Mouse (Mus musculus): ENCODE measurements at regions not wholly inside any gene's neighbourhood (a gene's known extent, or its start where the extent isn't known, plus 50 kb on each side); places are given as distances from the start of the nearest gene placed in this dataset.

DNA sequence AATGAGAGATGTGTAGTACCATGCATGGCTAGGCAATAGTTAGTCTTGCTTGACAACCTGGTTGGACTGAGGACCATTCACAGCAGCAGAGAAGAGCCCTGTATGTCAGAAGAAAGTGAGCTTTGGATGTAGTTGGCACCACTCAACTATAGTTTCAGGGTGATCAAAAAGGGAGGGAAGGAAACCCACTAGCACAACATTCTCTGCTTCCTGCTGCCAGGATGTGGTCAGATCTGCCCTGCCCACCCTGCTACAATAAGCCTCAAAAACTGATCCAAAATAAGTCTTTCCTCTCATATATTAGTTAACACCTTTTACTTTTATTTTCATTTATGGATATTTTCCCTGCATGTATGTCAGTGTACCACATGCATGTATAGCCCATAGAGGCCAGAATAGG lies 203.7 kb upstream of the Gm10131 start:
- DNase-seq = no peak
- H3K36me3 ChIP-seq (ENCODE audit: control insufficient read depth, insufficient read depth, low read length) = no peaks in the 10 kb centered on the region
- TF ChIP-seq POLR2A (IDR thresholded peaks at IDR 0.05; ENCODE audit: low read depth, low read length) (no peak), CTCF (conservative IDR thresholded peaks at IDR 0.05; ENCODE audit: insufficient read depth, insufficient read length, low read depth, low read length) (no peak)
- no peaks in the 10 kb centered on the region for H3K4me1 ChIP-seq (ENCODE audit: control insufficient read depth, insufficient read depth, low read length)
- H3K4me3 ChIP-seq (ENCODE audit: insufficient read depth, low read depth, low read length) = no peak overlapping the region
- no peak overlapping the region for H3K27ac ChIP-seq (ENCODE audit: insufficient read depth, low read depth, low read length)
- no peaks in the 10 kb centered on the region for H3K27me3 ChIP-seq (replicated peaks; ENCODE audit: control insufficient read depth, insufficient read depth, low read length)

DNA sequence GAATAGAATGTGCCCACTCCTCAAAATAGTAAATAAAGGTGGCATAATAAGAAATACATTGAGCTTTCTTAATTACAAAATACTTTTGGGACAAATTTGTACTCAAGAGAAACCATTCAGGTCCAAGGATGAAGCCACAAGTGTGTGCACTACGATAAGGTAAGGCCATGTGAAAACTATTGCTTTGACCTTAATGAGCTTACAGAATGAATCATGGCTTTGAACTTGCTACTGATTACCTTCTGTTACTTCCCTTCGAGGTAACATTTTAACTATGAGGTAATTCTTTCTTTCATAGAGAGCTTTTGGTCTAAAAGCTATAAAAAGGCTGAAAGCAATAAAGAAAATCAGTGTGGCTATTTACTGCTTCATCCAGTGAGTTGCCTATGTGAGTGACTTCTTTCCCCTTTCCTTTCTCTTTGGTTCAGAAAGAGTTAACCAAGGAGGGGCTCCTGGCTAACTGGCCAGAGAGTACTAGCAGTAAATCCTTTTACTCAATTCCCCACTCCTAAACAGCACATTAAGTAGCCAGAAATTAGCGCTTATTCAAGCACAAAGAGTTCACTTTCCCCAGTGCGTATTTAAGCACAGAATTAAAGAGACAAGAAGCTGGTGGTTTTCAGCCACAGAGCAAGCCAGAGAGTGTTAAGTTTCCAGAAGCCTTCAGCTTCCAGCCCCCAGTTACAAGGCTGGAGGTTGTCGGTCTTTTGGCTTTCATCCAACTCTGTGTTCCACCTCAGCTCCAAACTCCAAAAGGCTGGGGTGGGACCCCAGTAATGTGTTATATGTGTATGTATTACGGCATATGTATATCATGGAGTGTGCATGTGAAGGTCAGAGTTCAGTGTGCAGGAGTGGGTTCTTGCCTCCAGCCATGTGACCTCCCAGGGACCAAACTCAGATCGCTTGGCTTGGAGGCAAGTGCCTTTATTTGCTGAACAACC lies 194.3 kb upstream of the Gm10131 start:
- Histone ChIP-seq H3K4me3 (ENCODE audit: insufficient read depth, low read depth, low read length) (no peak overlapping the region), H3K4me1 (ENCODE audit: control insufficient read depth, insufficient read depth, low read length) (no peaks in the 10 kb centered on the region), H3K27me3 (replicated peaks; ENCODE audit: control insufficient read depth, insufficient read depth, low read length) (no peaks in the 10 kb centered on the region), H3K27ac (ENCODE audit: insufficient read depth, low read depth, low read length) (no peak overlapping the region), H3K36me3 (ENCODE audit: control insufficient read depth, insufficient read depth, low read length) (no peaks in the 10 kb centered on the region)
- DNase-seq = no peak
- TF ChIP-seq CTCF (conservative IDR thresholded peaks at IDR 0.05; ENCODE audit: insufficient read depth, insufficient read length, low read depth, low read length) (no peak), POLR2A (IDR thresholded peaks at IDR 0.05; ENCODE audit: low read depth, low read length) (no peak)
- WGBS = 21% methylated on average over 7 of the region's 7 CpGs

DNA sequence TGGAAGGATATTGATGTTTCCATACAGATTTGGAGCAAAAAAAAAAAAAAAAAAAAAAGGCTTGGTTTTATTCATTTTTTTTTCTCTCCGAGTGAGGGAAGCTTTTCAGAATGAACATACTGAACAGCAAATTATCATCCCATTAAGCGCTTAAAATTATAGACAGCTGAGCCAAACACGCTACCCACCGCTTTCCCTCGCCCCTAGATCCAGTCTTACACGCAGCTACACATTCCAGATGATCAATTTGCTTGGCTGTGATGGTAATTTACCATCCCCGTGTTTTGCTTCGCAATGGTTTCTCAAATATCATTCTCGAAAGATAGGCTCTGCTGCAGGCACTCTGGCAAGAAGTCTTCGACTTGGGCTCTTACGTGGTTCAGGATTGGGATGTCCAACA lies 192.3 kb upstream of the Gm10131 start:
- WGBS = 90% methylated on average over 11 of the region's 11 CpGs
- no peak for DNase-seq
- H3K4me1 ChIP-seq (ENCODE audit: control insufficient read depth, insufficient read depth, low read length) = no peaks in the 10 kb centered on the region
- no peaks in the 10 kb centered on the region for H3K27me3 ChIP-seq (replicated peaks; ENCODE audit: control insufficient read depth, insufficient read depth, low read length)
- H3K4me3 ChIP-seq (ENCODE audit: insufficient read depth, low read depth, low read length) = no peak overlapping the region
- no peaks in the 10 kb centered on the region for H3K36me3 ChIP-seq (ENCODE audit: control insufficient read depth, insufficient read depth, low read length)
- TF ChIP-seq POLR2A (IDR thresholded peaks at IDR 0.05; ENCODE audit: low read depth, low read length) = no peak
- no peak for TF ChIP-seq CTCF (conservative IDR thresholded peaks at IDR 0.05; ENCODE audit: insufficient read depth, insufficient read length, low read depth, low read length)
- no peak overlapping the region for H3K27ac ChIP-seq (ENCODE audit: insufficient read depth, low read depth, low read length)

DNA sequence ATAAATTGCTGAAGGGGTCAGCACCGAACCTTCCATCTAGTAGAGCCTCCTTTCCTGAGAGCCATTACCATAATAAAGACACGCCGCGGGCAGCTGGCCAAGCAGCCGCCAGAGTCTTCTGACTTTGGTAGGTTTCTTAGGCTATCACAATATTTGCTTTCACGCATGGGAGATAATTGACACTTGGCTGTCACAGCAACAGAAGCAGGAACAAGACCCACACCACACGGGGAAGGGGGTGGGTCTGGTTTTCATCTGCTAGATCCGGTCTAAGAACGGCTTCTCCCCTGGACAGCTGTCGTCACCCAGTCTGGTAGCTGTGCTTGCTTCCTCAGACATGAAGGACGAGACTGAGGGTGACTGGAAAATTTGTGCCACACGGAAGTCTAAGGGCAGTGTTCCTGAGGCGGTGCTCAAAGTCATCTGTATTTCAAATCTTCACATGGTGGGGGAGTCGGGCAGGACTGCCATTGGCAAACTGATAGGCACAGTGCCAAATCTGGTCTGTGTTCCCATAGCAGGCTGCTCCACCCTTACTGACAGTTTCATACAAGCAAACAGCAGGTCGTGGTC lies 188.9 kb upstream of the Gm10131 start:
- TF ChIP-seq CTCF (conservative IDR thresholded peaks at IDR 0.05; ENCODE audit: insufficient read depth, insufficient read length, low read depth, low read length) = no peak
- TF ChIP-seq POLR2A (IDR thresholded peaks at IDR 0.05; ENCODE audit: low read depth, low read length) = no peak
- no peak overlapping the region for H3K4me3 ChIP-seq (ENCODE audit: insufficient read depth, low read depth, low read length)
- H3K36me3 ChIP-seq (ENCODE audit: control insufficient read depth, insufficient read depth, low read length) = no peaks in the 10 kb centered on the region
- peak; percentile 18 for DNase-seq
- H3K4me1 ChIP-seq (ENCODE audit: control insufficient read depth, insufficient read depth, low read length) = no peaks in the 10 kb centered on the region
- no peak overlapping the region for H3K27ac ChIP-seq (ENCODE audit: insufficient read depth, low read depth, low read length)
- no peaks in the 10 kb centered on the region for H3K27me3 ChIP-seq (replicated peaks; ENCODE audit: control insufficient read depth, insufficient read depth, low read length)
- WGBS = 13% methylated on average over 15 of the region's 15 CpGs

DNA sequence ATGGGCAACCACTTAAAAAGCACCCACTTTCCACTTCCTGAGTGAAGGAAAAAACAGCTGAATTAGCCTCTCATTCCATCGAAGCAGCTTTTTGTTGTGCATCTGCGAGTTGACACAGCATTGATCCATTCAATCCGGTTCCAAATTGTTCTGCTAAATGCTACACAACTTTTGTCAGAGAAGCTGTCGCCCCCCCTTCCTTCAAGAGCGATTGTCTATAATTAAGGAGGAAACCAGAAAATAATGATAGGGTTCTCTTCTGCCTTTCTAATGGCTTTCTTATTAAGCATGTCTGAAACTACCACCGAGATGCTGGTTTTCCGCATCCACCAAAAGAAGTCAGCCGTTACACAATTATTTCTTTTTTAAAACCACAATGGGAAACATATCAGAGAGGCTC lies 183.2 kb upstream of the Gm10131 start:
- Histone ChIP-seq H3K4me3 (ENCODE audit: insufficient read depth, low read depth, low read length) (no peak overlapping the region), H3K27me3 (replicated peaks; ENCODE audit: control insufficient read depth, insufficient read depth, low read length) (no peaks in the 10 kb centered on the region), H3K36me3 (ENCODE audit: control insufficient read depth, insufficient read depth, low read length) (no peaks in the 10 kb centered on the region), H3K27ac (ENCODE audit: insufficient read depth, low read depth, low read length) (no peak overlapping the region), H3K4me1 (ENCODE audit: control insufficient read depth, insufficient read depth, low read length) (no peaks in the 10 kb centered on the region)
- no peak for TF ChIP-seq CTCF (conservative IDR thresholded peaks at IDR 0.05; ENCODE audit: insufficient read depth, insufficient read length, low read depth, low read length)
- TF ChIP-seq POLR2A (IDR thresholded peaks at IDR 0.05; ENCODE audit: low read depth, low read length) = no peak
- DNase-seq = no peak
- WGBS = 93% methylated on average over 8 of the region's 8 CpGs

DNA sequence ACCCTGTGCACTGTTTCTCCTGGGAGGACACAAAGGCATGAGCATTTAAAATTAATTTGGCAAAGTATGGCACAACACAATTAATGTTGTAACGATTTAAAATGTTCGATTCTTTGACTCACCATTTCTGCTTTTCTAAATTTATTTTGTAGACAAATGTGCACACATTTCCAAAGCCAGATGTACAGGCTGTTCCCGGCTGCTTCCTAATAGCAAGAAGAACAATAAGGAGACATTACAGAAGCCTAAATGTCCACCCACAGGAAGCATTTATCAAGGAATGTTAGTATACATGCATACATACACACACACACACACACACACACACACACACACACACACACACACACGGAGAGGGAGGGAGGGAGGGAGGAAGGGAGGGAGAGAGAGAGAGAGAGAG lies 179.1 kb upstream of the Gm10131 start:
- no peak overlapping the region for H3K27ac ChIP-seq (ENCODE audit: insufficient read depth, low read depth, low read length)
- TF ChIP-seq CTCF (conservative IDR thresholded peaks at IDR 0.05; ENCODE audit: insufficient read depth, insufficient read length, low read depth, low read length) (no peak), POLR2A (IDR thresholded peaks at IDR 0.05; ENCODE audit: low read depth, low read length) (no peak)
- no peaks in the 10 kb centered on the region for H3K27me3 ChIP-seq (replicated peaks; ENCODE audit: control insufficient read depth, insufficient read depth, low read length)
- 62% methylated on average over 4 of the region's 4 CpGs for WGBS
- DNase-seq = no peak
- no peak overlapping the region for H3K4me3 ChIP-seq (ENCODE audit: insufficient read depth, low read depth, low read length)
- H3K4me1 ChIP-seq (ENCODE audit: control insufficient read depth, insufficient read depth, low read length) = no peaks in the 10 kb centered on the region
- no peaks in the 10 kb centered on the region for H3K36me3 ChIP-seq (ENCODE audit: control insufficient read depth, insufficient read depth, low read length)

DNA sequence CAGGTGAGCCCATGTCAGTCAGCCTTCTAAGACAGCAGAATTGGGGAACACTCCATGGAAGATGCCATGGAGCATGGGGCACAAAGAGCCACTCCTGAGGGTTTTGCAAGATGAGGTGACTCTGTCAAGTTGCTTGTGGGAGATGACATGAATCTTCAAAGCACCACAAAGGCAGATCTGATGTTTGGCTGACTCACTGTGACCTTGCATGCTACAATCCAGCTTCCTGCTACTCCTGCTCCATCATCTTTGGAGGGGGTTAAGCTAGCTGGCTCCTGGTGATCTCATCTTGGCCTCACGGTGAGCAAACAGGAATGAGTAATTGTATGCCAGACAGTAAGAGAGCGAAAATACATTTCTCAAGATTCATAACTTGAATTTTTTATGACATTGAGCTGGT lies 176.3 kb upstream of the Gm10131 start:
- H3K4me1 ChIP-seq (ENCODE audit: control insufficient read depth, insufficient read depth, low read length) = no peaks in the 10 kb centered on the region
- WGBS = 71% methylated on average over 2 of the region's 2 CpGs
- no peak overlapping the region for H3K4me3 ChIP-seq (ENCODE audit: insufficient read depth, low read depth, low read length)
- H3K27me3 ChIP-seq (replicated peaks; ENCODE audit: control insufficient read depth, insufficient read depth, low read length) = no peaks in the 10 kb centered on the region
- TF ChIP-seq POLR2A (IDR thresholded peaks at IDR 0.05; ENCODE audit: low read depth, low read length) = no peak
- TF ChIP-seq CTCF (conservative IDR thresholded peaks at IDR 0.05; ENCODE audit: insufficient read depth, insufficient read length, low read depth, low read length) = no peak
- H3K27ac ChIP-seq (ENCODE audit: insufficient read depth, low read depth, low read length) = no peak overlapping the region
- H3K36me3 ChIP-seq (ENCODE audit: control insufficient read depth, insufficient read depth, low read length) = no peaks in the 10 kb centered on the region
- no peak for DNase-seq
